Mouse (Mus musculus) limb, embryonic 14.5 days (tissue): ENCODE results near the gene Rarres2. TPM values are rescaled to one million over a fixed set of nuclear protein-coding genes. Genes with fewer than 3 reads are reported as not detected.
A peak's percentile ranks its signal among the peaks of the same experiment; 100 is the strongest.

Experiments
- ATAC-seq: fragments of 200-750 bp; cut with Nextera tagmentation; 2 replicates; pipeline ENCODE4 v1.8.0; 2017; ENCODE audit warnings: low read depth, moderate number of reproducible peaks, moderate TSS enrichment; ENCODE audit not compliant: low FRiP score
- DNase-seq: peaks from one replicate; pipeline ENCODE4 v3.0.0-alpha.2; 2015; ENCODE audit warnings: low spot score
- H3K27ac ChIP-seq: fragments of 300-500 bp; sonication (generic); replicated peaks from 2 replicates; pipeline ENCODE4 v1.5.1; 2014; ENCODE audit warnings: low read depth, mild to moderate bottlenecking, low read length, moderate library complexity, mixed read lengths
- H3K27me3 ChIP-seq: fragments of 300-500 bp; sonication (generic); 2 replicates; pipeline ENCODE4 v1.6.1; 2014; ENCODE audit warnings: low read length, mixed read lengths; ENCODE audit not compliant: control insufficient read depth, insufficient read depth
- H3K36me3 ChIP-seq: fragments of 300-500 bp; sonication (generic); 2 replicates; pipeline ENCODE4 v1.6.1; 2014; ENCODE audit warnings: mild to moderate bottlenecking, low read length, moderate library complexity, mixed read lengths; ENCODE audit not compliant: control insufficient read depth, insufficient read depth
- H3K4me1 ChIP-seq: fragments of 300-500 bp; sonication (generic); 2 replicates; pipeline ENCODE4 v1.6.1; 2014; ENCODE audit warnings: antibody characterized with exemption, low read length, mixed read lengths; ENCODE audit not compliant: control insufficient read depth, insufficient read depth
- H3K4me2 ChIP-seq: fragments of 300-500 bp; sonication (generic); replicated peaks from 2 replicates; pipeline ENCODE4 v1.6.1; 2014; ENCODE audit warnings: low read depth, mild to moderate bottlenecking, low read length, moderate library complexity; ENCODE audit not compliant: severe bottlenecking
- H3K4me3 ChIP-seq: fragments of 300-500 bp; sonication (generic); replicated peaks from 2 replicates; pipeline ENCODE4 v1.5.1; 2014; ENCODE audit warnings: low read length
- H3K9ac ChIP-seq: fragments of 300-500 bp; sonication (generic); 2 replicates; pipeline ENCODE4 v1.6.1; 2014; ENCODE audit warnings: mild to moderate bottlenecking, low read depth, low read length, moderate library complexity; ENCODE audit not compliant: severe bottlenecking
- H3K9me3 ChIP-seq: fragments of 300-500 bp; sonication (generic); 2 replicates; pipeline ENCODE4 v1.6.1; 2016; ENCODE audit warnings: low read length; ENCODE audit not compliant: control insufficient read depth
- POLR2A ChIP-seq: fragments of 200-500 bp; IDR thresholded peaks from 2 replicates; pipeline ENCODE4 v1.8.0; 2012; ENCODE audit warnings: inconsistent platforms, mild to moderate bottlenecking, moderate library complexity, borderline replicate concordance; ENCODE audit not compliant: insufficient read depth, insufficient read length; ENCODE audit errors: extremely low read depth
- WGBS: fragments of 180-500 bp; shearing (Covaris S2); extraction: QIAGEN DNeasy Blood & Tissue Kit; methylation state at CpG from one replicate; pipeline ENCODE4 v1.1.7; 2014; 5-methylcytosine and 5-hydroxymethylcytosine counted together
- polyA plus RNA-seq, 2 experiments: library from polyadenylated mRNA; depleted of rRNA in 1 of 2; stranded (reverse) in 1 of 2; unstranded in 1 of 2; fragments of >200 nt; fragmentation: Nextera tagmentation in 1 of 2; extraction: Ambion mirVana in 1 of 2; gene quantifications; 2 replicates each; pipeline versions ENCODE4 v1.2.1 to v1.2.3; 2012 to 2014

Gene Rarres2
- polyA plus RNA-seq, 2 experiments: 19.7 to 21.3 TPM

GRCm38 (mm10) chr6:48609512-48609911, 36.9 kb upstream of the Rarres2 start:
- no peak for TF ChIP-seq POLR2A
- Histone ChIP-seq H3K27me3 (no peaks in the 10 kb centered on the region), H3K9me3 (no peaks in the 10 kb centered on the region), H3K4me1 (no peaks in the 10 kb centered on the region), H3K36me3 (peaks cover 11% of the 10 kb centered on the region), H3K9ac (no peak overlapping the region), H3K4me3 (no peak overlapping the region), H3K27ac (no peak overlapping the region), H3K4me2 (no peak overlapping the region)
- WGBS: 64% methylated on average over 7 of the region's 7 CpGs
- peak; percentile 37; the same call in 1 of the 2 replicates for ATAC-seq
- no peak for DNase-seq

- DNase-seq: no peak
- Histone ChIP-seq H3K4me2 (no peak overlapping the region), H3K9me3 (no peaks in the 10 kb centered on the region), H3K36me3 (peaks cover 1% of the 10 kb centered on the region; the same call in 1 of the 2 replicates), H3K4me1 (no peaks in the 10 kb centered on the region), H3K4me3 (no peak overlapping the region), H3K9ac (no peak overlapping the region), H3K27ac (no peak overlapping the region), H3K27me3 (no peaks in the 10 kb centered on the region)
- no peak for TF ChIP-seq POLR2A
- no peak for ATAC-seq
- 51% methylated on average over 2 of the region's 2 CpGs for WGBS
Observed at GRCm38 (mm10) chr6:48608124-48608523, 35.5 kb upstream of the Rarres2 start.

- peak overlapping the region; percentile 73 for H3K4me3 ChIP-seq
- ATAC-seq (peak; percentile 78), DNase-seq (peak; percentile 13)
- H3K9me3 ChIP-seq: peaks cover 13% of the 10 kb centered on the region
- TF ChIP-seq POLR2A: no peak
- H3K9ac ChIP-seq: peak overlapping the region; percentile 79
- peak overlapping the region; percentile 94 for H3K4me2 ChIP-seq
- WGBS: under 1% methylated on average over 28 of the region's 28 CpGs
- H3K27ac ChIP-seq: peak overlapping the region; percentile 67
- no peaks in the 10 kb centered on the region for H3K27me3 ChIP-seq
- H3K36me3 ChIP-seq: peaks cover 30% of the 10 kb centered on the region
- 0 out of 2 replicates have a peak, but pooled peaks cover 7% of the 10 kb centered on the region for H3K4me1 ChIP-seq
Observed at GRCm38 (mm10) chr6:48602080-48602741, 29.6 kb upstream of the Rarres2 start.

GRCm38 (mm10) chr6:48601271-48602079, 28.9 kb upstream of the Rarres2 start, which contains the start of gene Zfp775:
TSS of gene Zfp775 (plus strand) at chr6:48602063.
- H3K27ac ChIP-seq: peak within 1 kb of the TSS; percentile 67
- H3K9me3 ChIP-seq: peaks cover 20% of the 10 kb centered on the region
- DNase-seq (peak; percentile 95), ATAC-seq (peak; percentile 100)
- H3K4me1 ChIP-seq: 0 out of 2 replicates have a peak, but pooled peaks cover 7% of the 10 kb centered on the region
- 0 out of 2 replicates have a peak, but pooled peaks have one; percentile 34 for TF ChIP-seq POLR2A
- peak within 1 kb of the TSS; percentile 73 for H3K4me3 ChIP-seq
- peak within 1 kb of the TSS; percentile 79 for H3K9ac ChIP-seq
- 7% methylated on average over 42 of the region's 42 CpGs for WGBS
- peaks cover 38% of the 10 kb centered on the region for H3K36me3 ChIP-seq
- no peaks in the 10 kb centered on the region for H3K27me3 ChIP-seq
- peak within 1 kb of the TSS; percentile 94 for H3K4me2 ChIP-seq

- H3K4me1 ChIP-seq: 0 out of 2 replicates have a peak, but pooled peaks cover 7% of the 10 kb centered on the region
- no peak overlapping the region for H3K9ac ChIP-seq
- WGBS: 90% methylated on average over 1 of the region's 1 CpGs
- H3K36me3 ChIP-seq: peaks cover 43% of the 10 kb centered on the region
- H3K4me2 ChIP-seq: no peak overlapping the region
- no peak for TF ChIP-seq POLR2A
- H3K27me3 ChIP-seq: no peaks in the 10 kb centered on the region
- H3K9me3 ChIP-seq: peaks cover 25% of the 10 kb centered on the region
- H3K27ac ChIP-seq: no peak overlapping the region
- no peak for DNase-seq
- no peak overlapping the region for H3K4me3 ChIP-seq
- no peak for ATAC-seq
Observed at GRCm38 (mm10) chr6:48600594-48600993, 28.0 kb upstream of the Rarres2 start.
